Mouse (Mus musculus) heart, embryonic 12.5 days (tissue): ENCODE measurements around the gene Gm28047. TPM values are rescaled to one million over a fixed set of nuclear protein-coding genes. Genes with fewer than 3 reads are reported as not detected.

Experiments used
- ATAC-seq: fragments of 200-750 bp; cut with Nextera tagmentation; 2 replicates; pipeline ENCODE4 v1.8.0; 2017; ENCODE audit warnings: moderate TSS enrichment, moderate library complexity; ENCODE audit not compliant: insufficient number of reproducible peaks, low FRiP score
- H3K27ac ChIP-seq: fragments of 300-500 bp; sonication (generic); 2 replicates; pipeline ENCODE4 v1.5.1; 2016; ENCODE audit warnings: mild to moderate bottlenecking, moderate library complexity; ENCODE audit not compliant: poor library complexity, severe bottlenecking
- H3K27me3 ChIP-seq: fragments of 300-500 bp; sonication (generic); replicated peaks from 2 replicates; pipeline ENCODE4 v1.6.1; 2016; ENCODE audit warnings: mild to moderate bottlenecking, moderate library complexity
- H3K36me3 ChIP-seq: fragments of 300-500 bp; sonication (generic); 2 replicates; pipeline ENCODE4 v1.6.1; 2016; ENCODE audit warnings: mild to moderate bottlenecking, moderate library complexity
- H3K4me1 ChIP-seq: fragments of 300-500 bp; sonication (generic); replicated peaks from 2 replicates; pipeline ENCODE4 v1.6.1; 2016; ENCODE audit warnings: mild to moderate bottlenecking
- H3K4me2 ChIP-seq: fragments of 300-500 bp; sonication (generic); 2 replicates; pipeline ENCODE4 v1.6.1; 2016; ENCODE audit warnings: mild to moderate bottlenecking, moderate library complexity
- H3K4me3 ChIP-seq: fragments of 300-500 bp; sonication (generic); 2 replicates; pipeline ENCODE4 v1.5.1; 2016; ENCODE audit warnings: mild to moderate bottlenecking
- H3K9ac ChIP-seq: fragments of 300-500 bp; sonication (generic); 2 replicates; pipeline ENCODE4 v1.6.1; 2016; ENCODE audit warnings: mild to moderate bottlenecking, moderate library complexity
- H3K9me3 ChIP-seq: fragments of 300-500 bp; sonication (generic); replicated peaks from 2 replicates; pipeline ENCODE4 v1.6.1; 2016; ENCODE audit warnings: mild to moderate bottlenecking, moderate library complexity
- WGBS: fragments of 180-500 bp; shearing (Covaris S2); methylation state at CpG from one replicate; pipeline ENCODE4 v1.1.7; 2016; 5-methylcytosine and 5-hydroxymethylcytosine counted together
- polyA plus RNA-seq: library from polyadenylated mRNA; unstranded; fragments of >200 nt; fragmentation: Nextera tagmentation; extraction: Ambion mirVana; gene quantifications from 2 replicates; pipeline ENCODE4 v1.2.1, GENCODE M21; 2016

The Gm28047 gene
- polyA plus RNA-seq, 1 experiment from 2014 or later = not detected

DNA sequence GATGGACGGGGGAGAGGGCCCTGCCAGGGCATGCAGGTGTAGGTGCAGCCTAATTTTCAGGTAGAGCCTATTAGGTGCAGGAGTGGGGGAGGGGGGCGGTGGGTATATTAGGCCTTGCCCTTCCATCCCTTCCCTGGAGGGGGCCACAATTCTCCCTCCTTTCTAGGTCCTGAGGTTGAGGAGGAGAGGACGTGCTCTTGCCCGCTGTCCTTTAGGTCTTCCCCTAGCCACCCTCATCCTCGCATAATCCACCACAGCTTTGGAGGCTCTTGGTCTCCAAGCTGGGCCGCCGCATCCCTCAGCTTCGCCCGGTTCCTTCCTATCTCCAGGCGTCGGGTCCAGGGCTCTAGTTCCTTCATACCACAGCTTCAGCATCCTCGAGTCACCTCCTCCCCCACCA, 108.6 kb downstream of the Gm28047 start:
- no peak for ATAC-seq
- Histone ChIP-seq H3K4me3 (peak overlapping the region; percentile 66), H3K9ac (peak overlapping the region; percentile 73), H3K4me1 (peaks cover 46% of the 10 kb centered on the region), H3K27ac (peak overlapping the region; percentile 76), H3K36me3 (peaks cover 9% of the 10 kb centered on the region), H3K4me2 (peak overlapping the region; percentile 88), H3K9me3 (no peaks in the 10 kb centered on the region), H3K27me3 (no peaks in the 10 kb centered on the region)
- WGBS = 1% methylated on average over 12 of the region's 12 CpGs

DNA sequence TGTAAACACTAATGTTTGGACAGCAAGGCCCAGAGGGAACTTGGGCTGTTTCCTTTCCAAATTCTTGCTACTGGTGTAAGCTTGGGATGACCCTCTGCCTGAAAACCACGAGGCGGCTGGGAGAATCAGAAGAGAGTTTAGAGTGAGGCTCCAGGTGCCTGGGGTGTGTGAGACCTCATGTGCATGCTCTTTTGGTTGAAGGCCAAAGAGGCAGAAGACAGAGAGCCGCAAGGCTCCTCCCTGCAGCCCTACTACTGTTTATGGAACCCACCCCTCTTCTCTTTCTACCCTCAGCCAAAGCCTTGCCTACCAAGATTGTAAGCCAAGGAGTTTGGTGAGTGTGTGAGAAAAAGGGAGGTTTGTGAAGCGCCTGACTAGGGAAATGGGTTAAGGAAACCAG, 109.1 kb downstream of the Gm28047 start:
- Histone ChIP-seq H3K9me3 (no peaks in the 10 kb centered on the region), H3K4me2 (peak overlapping the region; percentile 88), H3K27me3 (no peaks in the 10 kb centered on the region), H3K9ac (peak overlapping the region; percentile 73; the same call in 1 of the 2 replicates), H3K4me1 (peaks cover 47% of the 10 kb centered on the region), H3K36me3 (peaks cover 4% of the 10 kb centered on the region; the same call in 1 of the 2 replicates), H3K4me3 (peak overlapping the region; percentile 66), H3K27ac (no peak overlapping the region)
- WGBS = 44% methylated on average over 4 of the region's 4 CpGs
- no peak for ATAC-seq

GRCm38 (mm10) chr15:102515261-102515660, 109.6 kb downstream of the Gm28047 start:
- WGBS = 84% methylated on average over 2 of the region's 2 CpGs
- Histone ChIP-seq H3K9ac (no peak overlapping the region), H3K27ac (no peak overlapping the region)

GRCm38 (mm10) chr15:102513004-102513403, 111.9 kb downstream of the Gm28047 start:
- no peak overlapping the region for H3K27ac ChIP-seq
- H3K4me3 ChIP-seq = no peak overlapping the region
- H3K4me2 ChIP-seq = no peak overlapping the region
- H3K9me3 ChIP-seq = no peaks in the 10 kb centered on the region
- WGBS = 76% methylated on average over 3 of the region's 3 CpGs
- H3K9ac ChIP-seq = no peak overlapping the region
- H3K4me1 ChIP-seq = peaks cover 50% of the 10 kb centered on the region
- no peak for ATAC-seq
- H3K27me3 ChIP-seq = no peaks in the 10 kb centered on the region
- 0 out of 2 replicates have a peak, but pooled peaks cover 5% of the 10 kb centered on the region for H3K36me3 ChIP-seq

More at GRCm38 (mm10) chr15:102515261-102515660, 109.6 kb downstream of the Gm28047 start:
- no peaks in the 10 kb centered on the region for H3K9me3 ChIP-seq
- H3K27me3 ChIP-seq = no peaks in the 10 kb centered on the region
- ATAC-seq = no peak
- no peaks in the 10 kb centered on the region for H3K36me3 ChIP-seq
- peaks cover 44% of the 10 kb centered on the region for H3K4me1 ChIP-seq
- H3K4me3 ChIP-seq = no peak overlapping the region
- H3K4me2 ChIP-seq = no peak overlapping the region

DNA sequence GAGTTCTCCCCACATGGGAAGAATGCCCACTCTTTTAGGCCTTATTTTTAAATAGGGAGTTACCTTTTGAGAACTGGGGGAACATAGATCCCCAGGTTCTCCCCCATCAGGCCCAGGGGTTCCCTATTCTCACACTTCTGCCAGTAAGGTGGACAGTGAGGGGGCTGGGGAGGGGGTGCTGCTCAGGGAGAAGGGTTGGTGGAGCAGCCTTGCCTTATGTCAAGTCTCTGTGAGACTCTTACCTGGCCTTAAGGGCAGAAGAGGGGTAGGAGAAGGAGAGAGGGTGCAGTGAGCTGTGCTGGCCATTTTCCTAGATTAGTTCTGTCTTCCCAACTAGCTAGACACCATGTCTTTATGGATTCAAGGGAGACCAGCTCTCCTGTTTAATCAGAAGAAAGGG, 112.4 kb downstream of the Gm28047 start:
- no peak for ATAC-seq
- peaks cover 5% of the 10 kb centered on the region; the same call in 1 of the 2 replicates for H3K36me3 ChIP-seq
- 0 out of 2 replicates have a peak overlapping the region, but pooled peaks have one; percentile 20 for H3K9ac ChIP-seq
- H3K9me3 ChIP-seq = no peaks in the 10 kb centered on the region
- H3K4me2 ChIP-seq = no peak overlapping the region
- peaks cover 50% of the 10 kb centered on the region for H3K4me1 ChIP-seq
- no peaks in the 10 kb centered on the region for H3K27me3 ChIP-seq
- H3K27ac ChIP-seq = no peak overlapping the region
- no peak overlapping the region for H3K4me3 ChIP-seq

DNA sequence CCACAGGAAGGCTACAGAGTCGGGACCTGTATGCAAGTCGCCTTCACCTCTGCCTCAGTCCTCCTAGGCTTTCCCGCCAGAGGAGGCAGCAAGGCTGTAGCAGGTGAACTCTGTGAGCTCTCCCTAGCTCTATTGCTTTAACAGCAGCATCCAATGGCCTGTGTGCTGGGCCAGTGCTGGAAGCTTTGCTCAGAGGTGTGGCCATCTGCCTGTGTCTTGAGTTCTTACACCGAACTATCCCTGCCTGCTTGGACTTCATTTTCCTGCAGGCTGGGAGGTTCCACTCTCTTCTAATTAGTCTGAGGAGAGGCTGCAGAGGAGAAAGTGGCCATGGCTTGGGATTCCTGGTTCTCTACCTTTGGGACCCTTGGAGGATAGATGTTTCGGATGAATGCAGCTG, 112.9 kb downstream of the Gm28047 start:
- Histone ChIP-seq H3K9me3 (no peaks in the 10 kb centered on the region), H3K36me3 (peaks cover 8% of the 10 kb centered on the region; the same call in 1 of the 2 replicates), H3K4me1 (peaks cover 50% of the 10 kb centered on the region), H3K27ac (0 out of 2 replicates have a peak overlapping the region, but pooled peaks have one; percentile 10), H3K4me3 (no peak overlapping the region), H3K4me2 (no peak overlapping the region), H3K9ac (no peak overlapping the region; the same call in 1 of the 2 replicates), H3K27me3 (no peaks in the 10 kb centered on the region)
- 39% methylated on average over 5 of the region's 5 CpGs for WGBS
- ATAC-seq = no peak

GRCm38 (mm10) chr15:102511285-102511833, 113.5 kb downstream of the Gm28047 start:
- H3K27me3 ChIP-seq = no peaks in the 10 kb centered on the region
- peak overlapping the region; percentile 91 for H3K4me2 ChIP-seq
- H3K9ac ChIP-seq = peak overlapping the region; percentile 77
- WGBS = 23% methylated on average over 6 of the region's 6 CpGs
- peaks cover 49% of the 10 kb centered on the region for H3K4me1 ChIP-seq
- H3K27ac ChIP-seq = peak overlapping the region; percentile 77
- H3K4me3 ChIP-seq = peak overlapping the region; percentile 68
- no peaks in the 10 kb centered on the region for H3K9me3 ChIP-seq
- no peak for ATAC-seq
- peaks cover 8% of the 10 kb centered on the region; the same call in 1 of the 2 replicates for H3K36me3 ChIP-seq

- Histone ChIP-seq H3K36me3 (peaks cover 8% of the 10 kb centered on the region; the same call in 1 of the 2 replicates), H3K4me1 (peaks cover 48% of the 10 kb centered on the region), H3K27me3 (no peaks in the 10 kb centered on the region), H3K27ac (peak overlapping the region; percentile 79), H3K4me3 (peak overlapping the region; percentile 68), H3K9me3 (no peaks in the 10 kb centered on the region), H3K4me2 (peak overlapping the region; percentile 91), H3K9ac (peak overlapping the region; percentile 77)
- WGBS = 3% methylated on average over 33 of the region's 34 CpGs
- peak; percentile 97 for ATAC-seq
These were observed 114.1 kb downstream of the Gm28047 start for GRCm38 (mm10) chr15:102510590-102511284.

DNA sequence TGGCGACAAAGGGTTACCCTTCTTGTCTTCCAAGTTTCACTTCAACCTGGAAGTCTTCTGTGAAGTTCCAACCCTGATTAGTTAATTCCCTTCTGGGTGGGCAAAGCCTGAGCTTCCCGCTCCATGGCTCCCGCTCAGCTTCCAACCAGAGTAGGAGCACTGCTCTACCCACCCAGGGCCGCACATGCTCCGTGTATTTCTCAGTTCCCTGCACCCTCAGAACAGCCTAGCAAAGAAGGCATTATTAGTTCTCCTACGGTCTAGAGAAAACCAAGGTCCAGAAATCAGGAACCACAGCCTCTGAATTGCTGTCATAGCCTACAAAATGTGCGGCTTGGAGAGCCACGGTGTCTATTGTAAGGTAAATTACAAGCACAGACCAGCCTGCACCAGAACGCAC, 114.8 kb downstream of the Gm28047 start:
- 7% methylated on average over 9 of the region's 9 CpGs for WGBS
- no peaks in the 10 kb centered on the region for H3K9me3 ChIP-seq
- H3K36me3 ChIP-seq = peaks cover 14% of the 10 kb centered on the region
- peaks cover 49% of the 10 kb centered on the region for H3K4me1 ChIP-seq
- peak overlapping the region; percentile 68 for H3K4me3 ChIP-seq
- H3K4me2 ChIP-seq = peak overlapping the region; percentile 91
- H3K27ac ChIP-seq = peak overlapping the region; percentile 79
- H3K9ac ChIP-seq = peak overlapping the region; percentile 77
- peak; percentile 58 for ATAC-seq
- H3K27me3 ChIP-seq = no peaks in the 10 kb centered on the region

GRCm38 (mm10) chr15:102508336-102508735, 116.5 kb downstream of the Gm28047 start:
- Histone ChIP-seq H3K27me3 (no peaks in the 10 kb centered on the region), H3K4me1 (peaks cover 51% of the 10 kb centered on the region), H3K4me2 (no peak overlapping the region), H3K4me3 (no peak overlapping the region), H3K9ac (no peak overlapping the region), H3K27ac (no peak overlapping the region), H3K9me3 (no peaks in the 10 kb centered on the region), H3K36me3 (peaks cover 30% of the 10 kb centered on the region)
- ATAC-seq = no peak
- WGBS = 88% methylated on average over 3 of the region's 3 CpGs

DNA sequence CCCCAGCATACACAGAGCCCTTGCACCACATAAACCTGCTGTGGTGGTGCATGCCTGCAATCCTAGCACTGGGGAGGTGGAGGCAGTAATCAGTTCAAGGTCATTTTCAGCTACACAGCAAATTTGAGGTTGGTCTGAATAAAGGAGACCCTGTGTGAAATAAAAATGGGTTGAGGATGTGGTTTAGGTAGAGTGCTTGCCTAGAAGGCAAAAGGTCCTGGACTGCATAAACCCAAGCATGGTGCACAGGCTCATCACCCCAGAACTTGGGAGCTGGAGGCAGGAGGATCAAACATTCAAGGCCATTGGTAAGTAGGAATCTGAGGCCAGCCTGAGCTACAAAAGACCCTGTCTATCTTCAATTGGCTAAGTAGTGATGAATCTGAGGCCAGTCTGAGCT, 117.3 kb downstream of the Gm28047 start:
- peaks cover 38% of the 10 kb centered on the region for H3K36me3 ChIP-seq
- no peak for ATAC-seq
- no peak overlapping the region for H3K4me3 ChIP-seq
- peaks cover 51% of the 10 kb centered on the region for H3K4me1 ChIP-seq
- no peak overlapping the region for H3K4me2 ChIP-seq
- H3K9ac ChIP-seq = no peak overlapping the region; the same call in 1 of the 2 replicates
- H3K27me3 ChIP-seq = no peaks in the 10 kb centered on the region
- H3K27ac ChIP-seq = no peak overlapping the region
- no peaks in the 10 kb centered on the region for H3K9me3 ChIP-seq
